Mouse (Mus musculus) thymus, postnatal 4 days (tissue): ENCODE results near the gene Med26.
A peak's percentile ranks its signal among the peaks of the same experiment; 100 is the strongest.

Experiments
- DNase-seq: peaks from one replicate; pipeline ENCODE4 v3.0.0; 2021

The Med26 gene

GRCm38 (mm10) chr8:72485456-72486199, 62.4 kb downstream of the Med26 start:
- DNase-seq: peak; percentile 32

DNA sequence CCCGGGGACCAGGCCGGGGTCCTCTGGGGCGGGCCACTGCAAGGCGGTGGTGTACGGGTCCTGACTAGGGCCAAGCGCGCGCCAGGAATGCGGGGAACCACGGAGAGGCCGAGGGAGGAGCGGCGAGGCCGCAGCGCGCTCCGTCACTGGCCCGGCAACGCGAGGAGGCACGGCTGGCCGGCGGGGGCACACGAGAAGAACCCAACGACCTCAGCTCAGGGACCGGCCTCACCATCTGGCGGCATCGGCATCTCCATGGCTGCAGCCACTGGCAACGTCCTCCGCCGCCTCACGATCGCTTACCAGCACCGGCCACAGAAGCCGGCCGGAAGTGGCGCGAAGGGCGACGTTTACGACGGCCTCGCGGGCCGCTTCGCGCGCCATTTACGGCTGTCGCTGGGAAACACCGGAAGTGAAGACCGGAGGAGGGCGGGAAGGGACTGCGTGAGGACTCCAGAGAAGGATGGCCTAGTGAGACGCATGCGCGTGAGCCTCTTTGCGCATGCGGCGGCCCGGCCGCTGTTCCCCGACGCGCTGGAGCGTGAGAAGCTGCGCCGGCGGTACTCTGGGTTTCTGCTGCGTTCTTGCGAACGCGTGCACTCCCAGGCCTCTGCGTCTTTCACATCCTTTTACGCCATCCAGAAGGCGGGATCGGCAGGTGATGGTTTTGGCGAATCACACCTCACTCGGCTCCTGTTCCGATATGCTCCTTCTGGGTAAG, 73.1 kb downstream of the Med26 start, which contains the start of gene Cherp:
Gene Cherp, minus strand, starts transcription at position 401 of the 721 bp plus-strand sequence.
- DNase-seq: peak; percentile 94

DNA sequence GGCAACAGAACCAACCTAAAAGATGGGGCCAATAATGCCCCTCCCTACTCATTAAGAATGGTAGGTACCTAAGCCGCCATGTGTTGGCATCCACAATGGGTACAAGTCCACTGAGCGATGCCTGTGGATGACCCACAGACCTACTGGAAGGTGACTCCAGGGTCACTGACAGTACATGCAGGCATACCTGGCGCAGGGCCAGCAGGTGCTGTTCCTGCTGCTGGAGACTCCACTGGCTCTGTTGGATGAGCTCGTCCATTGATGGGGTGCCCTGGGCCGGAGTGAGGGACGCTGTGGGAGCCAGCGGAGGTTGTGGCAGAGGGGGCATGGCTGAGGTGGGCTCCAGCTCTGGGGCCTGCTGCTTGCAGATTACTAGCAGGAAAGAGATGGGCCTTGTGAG, 77.4 kb downstream of the Med26 start:
- no peak for DNase-seq

GRCm38 (mm10) chr8:72469984-72470383, 78.1 kb downstream of the Med26 start:
- no peak for DNase-seq

DNA sequence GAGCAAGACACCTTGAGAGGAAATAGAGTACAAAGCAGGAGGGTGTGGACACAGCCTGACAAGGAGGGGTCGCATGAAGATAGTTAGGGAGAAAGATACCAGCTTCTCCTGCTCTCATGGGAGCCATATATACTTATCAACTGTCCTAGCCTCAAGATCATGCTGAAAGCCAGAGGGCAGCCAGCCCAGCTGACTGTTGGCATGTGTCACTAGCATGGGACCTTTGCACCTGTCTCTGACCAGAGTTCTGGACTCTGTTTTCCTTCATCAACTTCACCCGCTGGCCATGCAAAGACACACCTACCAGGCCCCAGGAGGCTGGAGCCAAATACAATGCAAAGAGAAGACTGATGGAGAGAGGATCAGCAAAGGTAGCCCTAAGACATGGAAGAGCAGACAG, 78.8 kb downstream of the Med26 start:
- DNase-seq: no peak

DNA sequence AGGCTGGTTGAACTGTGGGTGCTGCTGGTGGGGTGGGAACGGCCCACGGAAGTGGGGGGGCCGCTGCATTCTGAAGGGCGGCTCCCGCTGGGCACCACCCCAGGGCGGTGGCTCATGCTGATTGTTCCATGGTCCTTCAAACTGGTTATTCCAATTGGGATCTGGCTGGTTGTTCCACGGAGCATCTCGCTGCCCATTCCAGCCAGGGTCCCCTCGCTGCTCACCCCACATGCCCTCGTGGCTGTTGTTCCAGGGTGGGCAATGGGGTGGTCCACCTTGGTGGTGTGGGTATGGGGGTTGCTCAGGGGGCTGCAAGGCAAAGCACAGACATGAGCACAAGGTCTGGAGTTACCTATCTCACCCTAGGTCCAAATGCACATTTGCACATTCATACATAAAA, 83.9 kb downstream of the Med26 start:
- no peak for DNase-seq

GRCm38 (mm10) chr8:72459881-72460533, 88.1 kb downstream of the Med26 start:
- no peak for DNase-seq

DNA sequence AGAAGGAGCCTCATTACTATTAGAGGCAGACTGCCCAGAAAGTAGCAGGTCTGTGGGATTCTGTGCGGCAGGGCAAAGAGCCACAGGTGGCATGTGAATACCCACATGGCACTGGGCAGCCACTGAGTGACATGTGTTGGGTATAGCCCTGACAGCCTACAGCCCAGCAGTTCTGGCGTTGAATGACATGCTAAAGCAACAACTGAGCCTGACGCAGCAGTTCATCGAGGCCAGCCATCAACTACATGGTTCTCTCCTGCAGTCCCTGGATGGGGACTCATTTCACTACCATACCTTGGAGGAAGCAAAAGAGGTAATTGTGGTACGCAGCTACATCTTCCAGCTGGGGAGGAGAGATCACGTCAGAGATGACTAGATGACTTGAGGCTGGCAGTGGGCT, 89.6 kb downstream of the Med26 start:
- DNase-seq: no peak

GRCm38 (mm10) chr8:72457806-72458205, 90.3 kb downstream of the Med26 start:
- no peak for DNase-seq

GRCm38 (mm10) chr8:72455317-72455716, 92.8 kb downstream of the Med26 start:
- no peak for DNase-seq

GRCm38 (mm10) chr8:72453904-72454303, 94.2 kb downstream of the Med26 start:
- DNase-seq: no peak

GRCm38 (mm10) chr8:72451516-72451915, 96.6 kb downstream of the Med26 start:
- DNase-seq: no peak

DNA sequence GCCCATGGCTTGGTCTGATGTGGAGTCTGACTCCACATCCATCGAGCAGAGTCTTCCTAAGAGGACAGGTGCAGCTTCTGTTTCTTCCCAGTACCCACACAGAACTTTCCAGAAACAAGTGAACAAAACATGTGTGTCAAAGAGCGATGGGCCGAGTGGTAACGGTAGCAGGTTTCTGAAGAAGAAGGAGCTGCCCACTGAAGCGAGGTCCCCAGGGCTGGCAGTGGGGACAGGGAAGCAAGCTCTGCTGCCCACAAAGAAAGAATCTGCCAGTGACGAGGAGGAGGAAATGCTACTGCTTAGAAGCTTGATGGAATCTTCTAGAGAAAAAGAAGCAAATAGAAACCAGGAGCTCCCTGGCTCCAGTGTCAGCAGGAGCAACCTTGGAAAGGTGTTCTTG, 103.0 kb downstream of the Med26 start:
- DNase-seq: no peak
